Mouse (Mus musculus): ENCODE results near the gene Gm17324. TPM values are rescaled to one million over a fixed set of nuclear protein-coding genes. Genes with fewer than 3 reads are reported as not detected.

Gm17324 gene
- polyA plus RNA-seq, 1 experiment from 2014 or later = 0.70 TPM

- Histone ChIP-seq H3K9ac (replicated peaks; ENCODE audit: low read length) (no peak overlapping the region), H3K27me3 (ENCODE audit: control insufficient read depth, insufficient read depth, low read length) (no peaks in the 10 kb centered on the region), H3K9me3 (replicated peaks; ENCODE audit: control insufficient read depth, low read length) (no peaks in the 10 kb centered on the region), H3K27ac (replicated peaks; ENCODE audit: low read depth, low read length) (no peak overlapping the region), H3K36me3 (replicated peaks; ENCODE audit: control insufficient read depth, insufficient read depth, low read depth, low read length) (no peaks in the 10 kb centered on the region), H3K4me3 (ENCODE audit: low read depth, low read length) (no peak overlapping the region), H3K4me1 (ENCODE audit: control insufficient read depth, insufficient read depth, low read length) (no peaks in the 10 kb centered on the region), H3K4me2 (ENCODE audit: low read depth, low read length) (no peak overlapping the region)
- ATAC-seq (replicated peaks; ENCODE audit: insufficient number of reproducible peaks, low FRiP score, low TSS enrichment, low read depth) (no peak), DNase-seq (ENCODE audit: low spot score) (no peak)
- WGBS = 55% methylated on average over 2 of the region's 2 CpGs
Measured at GRCm38 (mm10) chr9:78429551-78429950, 19.0 kb downstream of the Gm17324 start.

GRCm38 (mm10) chr9:78428870-78429432 lies 19.6 kb downstream of the Gm17324 start:
- Histone ChIP-seq H3K27ac (replicated peaks; ENCODE audit: low read depth, low read length) (no peak overlapping the region), H3K4me2 (ENCODE audit: low read depth, low read length) (no peak overlapping the region)
- DNase-seq (ENCODE audit: low spot score) = no peak

GRCm38 (mm10) chr9:78428185-78428584 lies 20.4 kb downstream of the Gm17324 start:
- Histone ChIP-seq H3K4me1 (ENCODE audit: control insufficient read depth, insufficient read depth, low read length) (no peaks in the 10 kb centered on the region), H3K36me3 (replicated peaks; ENCODE audit: control insufficient read depth, insufficient read depth, low read depth, low read length) (no peaks in the 10 kb centered on the region), H3K4me3 (ENCODE audit: low read depth, low read length) (no peak overlapping the region), H3K4me2 (ENCODE audit: low read depth, low read length) (no peak overlapping the region), H3K9me3 (replicated peaks; ENCODE audit: control insufficient read depth, low read length) (no peaks in the 10 kb centered on the region), H3K9ac (replicated peaks; ENCODE audit: low read length) (no peak overlapping the region), H3K27ac (replicated peaks; ENCODE audit: low read depth, low read length) (no peak overlapping the region), H3K27me3 (ENCODE audit: control insufficient read depth, insufficient read depth, low read length) (no peaks in the 10 kb centered on the region)
- ATAC-seq (replicated peaks; ENCODE audit: insufficient number of reproducible peaks, low FRiP score, low TSS enrichment, low read depth) (no peak), DNase-seq (ENCODE audit: low spot score) (no peak)
- 73% methylated on average over 6 of the region's 6 CpGs for WGBS

More at GRCm38 (mm10) chr9:78428870-78429432, 19.6 kb downstream of the Gm17324 start:
- Histone ChIP-seq H3K4me3 (ENCODE audit: low read depth, low read length) (no peak overlapping the region), H3K9me3 (replicated peaks; ENCODE audit: control insufficient read depth, low read length) (no peaks in the 10 kb centered on the region), H3K27me3 (ENCODE audit: control insufficient read depth, insufficient read depth, low read length) (no peaks in the 10 kb centered on the region), H3K4me1 (ENCODE audit: control insufficient read depth, insufficient read depth, low read length) (no peaks in the 10 kb centered on the region), H3K36me3 (replicated peaks; ENCODE audit: control insufficient read depth, insufficient read depth, low read depth, low read length) (no peaks in the 10 kb centered on the region), H3K9ac (replicated peaks; ENCODE audit: low read length) (no peak overlapping the region)
- ATAC-seq (replicated peaks; ENCODE audit: insufficient number of reproducible peaks, low FRiP score, low TSS enrichment, low read depth) = 0 out of 2 replicates have a peak, but pooled peaks have one; percentile 68
- 85% methylated on average over 4 of the region's 4 CpGs for WGBS

- H3K4me3 ChIP-seq (ENCODE audit: low read depth, low read length) = peak overlapping the region; percentile 18; the same call in 1 of the 2 replicates
- WGBS = 24% methylated on average over 24 of the region's 27 CpGs
- no peak overlapping the region; the same call in 1 of the 2 replicates for H3K9ac ChIP-seq (replicated peaks; ENCODE audit: low read length)
- H3K4me1 ChIP-seq (ENCODE audit: control insufficient read depth, insufficient read depth, low read length) = no peaks in the 10 kb centered on the region
- no peaks in the 10 kb centered on the region for H3K27me3 ChIP-seq (ENCODE audit: control insufficient read depth, insufficient read depth, low read length)
- H3K9me3 ChIP-seq (replicated peaks; ENCODE audit: control insufficient read depth, low read length) = no peaks in the 10 kb centered on the region
- H3K4me2 ChIP-seq (ENCODE audit: low read depth, low read length) = peak overlapping the region; percentile 53
- no peak overlapping the region for H3K27ac ChIP-seq (replicated peaks; ENCODE audit: low read depth, low read length)
- no peaks in the 10 kb centered on the region for H3K36me3 ChIP-seq (replicated peaks; ENCODE audit: control insufficient read depth, insufficient read depth, low read depth, low read length)
- ATAC-seq (replicated peaks; ENCODE audit: insufficient number of reproducible peaks, low FRiP score, low TSS enrichment, low read depth) (no peak; the same call in 1 of the 2 replicates), DNase-seq (ENCODE audit: low spot score) (no peak)
Measured at GRCm38 (mm10) chr9:78427362-78427781, 21.2 kb downstream of the Gm17324 start.

- no peak overlapping the region for H3K4me2 ChIP-seq (ENCODE audit: low read depth, low read length)
- H3K4me3 ChIP-seq (ENCODE audit: low read depth, low read length) = no peak overlapping the region
- peaks cover 8% of the 10 kb centered on the region for H3K27me3 ChIP-seq (ENCODE audit: control insufficient read depth, insufficient read depth, low read length)
- no peak overlapping the region for H3K27ac ChIP-seq (replicated peaks; ENCODE audit: low read depth, low read length)
- ATAC-seq (replicated peaks; ENCODE audit: insufficient number of reproducible peaks, low FRiP score, low TSS enrichment, low read depth) = no peak
- no peak overlapping the region for H3K9ac ChIP-seq (replicated peaks; ENCODE audit: low read length)
- no peaks in the 10 kb centered on the region for H3K36me3 ChIP-seq (replicated peaks; ENCODE audit: control insufficient read depth, insufficient read depth, low read depth, low read length)
- no peaks in the 10 kb centered on the region for H3K4me1 ChIP-seq (ENCODE audit: control insufficient read depth, insufficient read depth, low read length)
- no peak for DNase-seq (ENCODE audit: low spot score)
- no peaks in the 10 kb centered on the region for H3K9me3 ChIP-seq (replicated peaks; ENCODE audit: control insufficient read depth, low read length)
- WGBS = 83% methylated on average over 7 of the region's 7 CpGs
Measured at GRCm38 (mm10) chr9:78401596-78401995, 47.0 kb downstream of the Gm17324 start.

GRCm38 (mm10) chr9:78400570-78400969 lies 48.0 kb downstream of the Gm17324 start:
- ATAC-seq (replicated peaks; ENCODE audit: insufficient number of reproducible peaks, low FRiP score, low TSS enrichment, low read depth) (no peak), DNase-seq (ENCODE audit: low spot score) (no peak)
- Histone ChIP-seq H3K4me1 (ENCODE audit: control insufficient read depth, insufficient read depth, low read length) (no peaks in the 10 kb centered on the region), H3K27me3 (ENCODE audit: control insufficient read depth, insufficient read depth, low read length) (peaks cover 19% of the 10 kb centered on the region), H3K9ac (replicated peaks; ENCODE audit: low read length) (no peak overlapping the region), H3K4me2 (ENCODE audit: low read depth, low read length) (no peak overlapping the region), H3K27ac (replicated peaks; ENCODE audit: low read depth, low read length) (no peak overlapping the region), H3K4me3 (ENCODE audit: low read depth, low read length) (no peak overlapping the region), H3K9me3 (replicated peaks; ENCODE audit: control insufficient read depth, low read length) (no peaks in the 10 kb centered on the region), H3K36me3 (replicated peaks; ENCODE audit: control insufficient read depth, insufficient read depth, low read depth, low read length) (no peaks in the 10 kb centered on the region)
- 86% methylated on average over 5 of the region's 5 CpGs for WGBS

Small RNA genes lying within 50 kb of the gene (microRNA-seq; reads per million reads assigned to microRNA genes)
- gene Gm26377 (ENCODE audit: borderline number of aligned reads) = not detected

Other genes starting within 250 kb of the Gm17324 start
- gene Gsta1, start 218.1 kb downstream of the Gm17324 start, polyA plus RNA-seq (2014; fragmentation: Nextera tagmentation; extraction: Ambion mirVana) = not detected in 2 replicates
- gene Gm3776, start 191.7 kb downstream of the Gm17324 start, polyA plus RNA-seq (2014; fragmentation: Nextera tagmentation; extraction: Ambion mirVana) = not detected in 2 replicates
- not detected in 2 replicates for gene Gm10639, start 158.9 kb downstream of the Gm17324 start, polyA plus RNA-seq (2014; fragmentation: Nextera tagmentation; extraction: Ambion mirVana)
- not detected in 2 replicates for gene Omt2a, start 134.0 kb downstream of the Gm17324 start, polyA plus RNA-seq (2014; fragmentation: Nextera tagmentation; extraction: Ambion mirVana)
- not detected in 2 replicates for gene Omt2b, start 121.2 kb downstream of the Gm17324 start, polyA plus RNA-seq (2014; fragmentation: Nextera tagmentation; extraction: Ambion mirVana)
- gene Gsta2, start 93.0 kb downstream of the Gm17324 start, polyA plus RNA-seq (2014; fragmentation: Nextera tagmentation; extraction: Ambion mirVana) = not detected in 2 replicates
- gene Dppa5a, start 80.6 kb downstream of the Gm17324 start, polyA plus RNA-seq (2014; fragmentation: Nextera tagmentation; extraction: Ambion mirVana) = not detected in 2 replicates
- gene Ooep, start 70.1 kb downstream of the Gm17324 start, polyA plus RNA-seq (2014; fragmentation: Nextera tagmentation; extraction: Ambion mirVana) = 1.4 and 1.9 TPM in 2 replicates
- 0.15 TPM in 1 of 2 replicates, not detected in the other for gene Ddx43, start 53.0 kb downstream of the Gm17324 start, polyA plus RNA-seq (2014; fragmentation: Nextera tagmentation; extraction: Ambion mirVana)
- gene Cgas, start 5.5 kb downstream of the Gm17324 start, polyA plus RNA-seq (2014; fragmentation: Nextera tagmentation; extraction: Ambion mirVana) = 0.84 and 0.92 TPM in 2 replicates
- gene Mto1, start 578 bp downstream of the Gm17324 start, polyA plus RNA-seq (2014; fragmentation: Nextera tagmentation; extraction: Ambion mirVana) = 21.4 and 24.7 TPM in 2 replicates
- gene Eef1a1, start 40.4 kb upstream of the Gm17324 start, polyA plus RNA-seq (2014; fragmentation: Nextera tagmentation; extraction: Ambion mirVana) = 5,291 and 5,417 TPM in 2 replicates
- 11.8 and 13.8 TPM in 2 replicates for gene Slc17a5, start 139.3 kb upstream of the Gm17324 start, polyA plus RNA-seq (2014; fragmentation: Nextera tagmentation; extraction: Ambion mirVana)
- 6.0 and 6.2 TPM in 2 replicates for gene Cd109, start 166.8 kb upstream of the Gm17324 start, polyA plus RNA-seq (2014; fragmentation: Nextera tagmentation; extraction: Ambion mirVana)

Data from embryonic facial prominence, embryonic 11.5 days (tissue).